Mouse (Mus musculus): ENCODE results near the gene 2510009E07Rik. TPM values are rescaled to one million over a fixed set of nuclear protein-coding genes. Genes with fewer than 3 reads are reported as not detected.

Gene 2510009E07Rik
- polyA plus RNA-seq, 1 experiment = 0.80 TPM

DNA sequence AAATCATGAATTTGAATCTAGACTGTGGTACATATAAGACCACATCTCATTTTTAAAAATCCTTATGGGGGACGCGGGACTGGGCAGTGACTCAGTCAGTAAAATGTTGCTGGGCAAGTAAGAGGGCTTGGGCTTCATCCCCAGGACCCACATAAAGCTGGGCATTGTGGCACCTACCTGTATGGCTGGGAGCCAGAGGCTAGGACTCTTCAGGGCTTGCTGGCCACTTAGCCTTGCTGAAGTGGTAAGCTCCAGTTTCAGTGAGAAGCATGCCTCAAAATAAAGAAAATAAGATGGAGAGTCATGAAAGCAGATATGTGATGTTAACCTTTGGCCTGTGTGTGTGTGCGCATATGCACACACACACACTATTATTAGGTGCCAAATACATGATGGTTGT is 33.0 kb upstream of the 2510009E07Rik start:
- H3K4me1 ChIP-seq (ENCODE audit: control insufficient read depth, insufficient read depth, low read length) = no peaks in the 10 kb centered on the region
- TF ChIP-seq CTCF (IDR thresholded peaks at IDR 0.05; ENCODE audit: control insufficient read depth, insufficient read depth, insufficient replicate concordance, low read depth, low read length) (no peak), POLR2A (IDR thresholded peaks at IDR 0.05; ENCODE audit: control insufficient read depth, low read depth, low read length) (no peak)
- no peak overlapping the region for H3K4me3 ChIP-seq (ENCODE audit: control insufficient read depth, low read depth, low read length)
- no peaks in the 10 kb centered on the region for H3K36me3 ChIP-seq (ENCODE audit: control insufficient read depth, insufficient read depth, low read length)
- no peak overlapping the region for H3K27ac ChIP-seq (ENCODE audit: control insufficient read depth, insufficient read depth, low read depth, low read length)
- H3K27me3 ChIP-seq (ENCODE audit: control insufficient read depth, insufficient read depth, low read length) = no peaks in the 10 kb centered on the region

DNA sequence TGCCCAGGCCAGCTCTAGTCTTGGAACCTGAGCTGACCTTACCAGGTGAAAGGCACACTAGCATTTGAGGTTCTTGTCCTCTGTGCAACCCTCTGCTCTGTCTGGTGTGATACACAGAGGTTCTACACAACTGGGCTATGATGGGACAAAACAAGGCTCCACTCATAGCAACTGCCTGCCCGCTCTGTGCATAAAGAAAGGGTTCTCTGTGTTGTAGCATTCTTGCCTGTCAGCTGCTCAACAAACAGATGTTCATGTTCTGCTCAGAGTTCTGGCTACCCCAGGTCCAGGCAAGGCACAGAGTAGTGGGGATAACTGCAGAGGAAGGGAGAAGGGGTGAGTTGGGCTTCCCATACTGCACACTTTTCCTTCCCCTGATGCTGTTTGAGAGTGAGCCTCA is 29.8 kb upstream of the 2510009E07Rik start:
- Histone ChIP-seq H3K27me3 (ENCODE audit: control insufficient read depth, insufficient read depth, low read length) (no peaks in the 10 kb centered on the region), H3K27ac (ENCODE audit: control insufficient read depth, insufficient read depth, low read depth, low read length) (no peak overlapping the region), H3K4me1 (ENCODE audit: control insufficient read depth, insufficient read depth, low read length) (no peaks in the 10 kb centered on the region), H3K4me3 (ENCODE audit: control insufficient read depth, low read depth, low read length) (no peak overlapping the region), H3K36me3 (ENCODE audit: control insufficient read depth, insufficient read depth, low read length) (no peaks in the 10 kb centered on the region)
- no peak for TF ChIP-seq CTCF (IDR thresholded peaks at IDR 0.05; ENCODE audit: control insufficient read depth, insufficient read depth, insufficient replicate concordance, low read depth, low read length)
- no peak for TF ChIP-seq POLR2A (IDR thresholded peaks at IDR 0.05; ENCODE audit: control insufficient read depth, low read depth, low read length)

DNA sequence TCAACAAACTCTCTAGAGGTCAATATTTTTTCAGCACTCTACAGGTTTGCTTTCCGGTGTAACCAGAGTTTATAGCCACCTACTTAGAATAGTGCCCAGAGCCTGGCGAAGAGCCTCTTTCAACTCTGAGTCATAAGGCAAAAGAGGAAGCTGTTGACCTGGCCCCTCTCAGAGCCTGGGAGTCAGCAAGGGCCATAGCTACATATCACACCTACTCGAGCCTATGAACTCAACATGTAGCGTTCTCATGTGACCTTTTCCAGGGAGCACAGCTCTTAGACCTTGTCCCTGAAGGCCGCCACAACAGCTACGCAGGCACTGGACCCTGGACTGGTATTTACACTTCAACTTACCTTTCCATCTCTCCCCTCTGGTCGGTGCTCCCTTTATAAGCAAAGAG is 25.3 kb upstream of the 2510009E07Rik start:
- Histone ChIP-seq H3K27ac (ENCODE audit: control insufficient read depth, insufficient read depth, low read depth, low read length) (no peak overlapping the region), H3K36me3 (ENCODE audit: control insufficient read depth, insufficient read depth, low read length) (no peaks in the 10 kb centered on the region), H3K4me1 (ENCODE audit: control insufficient read depth, insufficient read depth, low read length) (no peaks in the 10 kb centered on the region), H3K4me3 (ENCODE audit: control insufficient read depth, low read depth, low read length) (no peak overlapping the region), H3K27me3 (ENCODE audit: control insufficient read depth, insufficient read depth, low read length) (no peaks in the 10 kb centered on the region)
- TF ChIP-seq CTCF (IDR thresholded peaks at IDR 0.05; ENCODE audit: control insufficient read depth, insufficient read depth, insufficient replicate concordance, low read depth, low read length) = no peak
- no peak for TF ChIP-seq POLR2A (IDR thresholded peaks at IDR 0.05; ENCODE audit: control insufficient read depth, low read depth, low read length)

DNA sequence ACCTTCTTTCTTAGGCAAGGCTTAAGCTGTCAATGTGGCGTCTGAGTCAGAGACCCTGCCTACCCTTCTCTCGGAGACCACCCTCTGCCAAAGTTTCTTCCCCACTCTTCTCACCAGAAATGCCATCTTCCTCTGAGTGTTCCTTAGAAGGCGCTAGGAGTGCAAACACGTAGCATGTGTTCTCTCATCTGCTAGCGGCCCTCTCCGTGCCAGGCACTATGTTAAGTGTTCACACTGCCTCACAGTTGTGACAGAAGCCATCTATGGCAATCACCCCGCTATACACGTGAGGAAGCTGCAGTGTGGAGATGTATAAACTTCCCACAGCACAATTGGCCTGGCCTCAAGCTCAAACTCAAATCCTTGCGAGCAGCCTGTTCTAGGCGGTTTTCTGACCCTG is 20.1 kb upstream of the 2510009E07Rik start:
- Histone ChIP-seq H3K27ac (ENCODE audit: control insufficient read depth, insufficient read depth, low read depth, low read length) (no peak overlapping the region), H3K4me3 (ENCODE audit: control insufficient read depth, low read depth, low read length) (no peak overlapping the region)

DNA sequence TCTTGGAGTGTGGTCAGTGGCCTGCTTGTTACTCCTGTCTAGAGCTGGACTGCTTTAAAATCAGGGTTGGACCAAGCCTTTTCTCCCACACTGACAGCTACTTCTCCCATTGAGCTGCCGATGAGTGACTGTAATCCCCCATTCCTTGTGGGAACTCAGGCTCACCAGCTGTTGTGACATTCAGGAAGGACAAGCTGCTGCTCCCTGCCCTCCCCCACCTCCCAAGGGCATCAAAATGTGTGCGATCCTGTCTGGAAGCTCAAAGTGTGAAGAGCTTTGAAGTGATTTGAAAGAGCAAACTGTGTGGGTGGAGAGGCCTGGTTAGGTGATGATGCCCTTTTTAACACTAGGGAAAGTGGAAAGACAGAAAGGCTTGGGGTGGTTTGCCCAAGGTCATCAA is 15.9 kb upstream of the 2510009E07Rik start:
- H3K27ac ChIP-seq (ENCODE audit: control insufficient read depth, insufficient read depth, low read depth, low read length) = no peak overlapping the region

More for the DNA sequence above, 20.1 kb upstream of the 2510009E07Rik start:
- no peaks in the 10 kb centered on the region for H3K27me3 ChIP-seq (ENCODE audit: control insufficient read depth, insufficient read depth, low read length)
- no peaks in the 10 kb centered on the region for H3K4me1 ChIP-seq (ENCODE audit: control insufficient read depth, insufficient read depth, low read length)
- no peaks in the 10 kb centered on the region for H3K36me3 ChIP-seq (ENCODE audit: control insufficient read depth, insufficient read depth, low read length)
- TF ChIP-seq POLR2A (IDR thresholded peaks at IDR 0.05; ENCODE audit: control insufficient read depth, low read depth, low read length) (no peak), CTCF (IDR thresholded peaks at IDR 0.05; ENCODE audit: control insufficient read depth, insufficient read depth, insufficient replicate concordance, low read depth, low read length) (no peak)

DNA sequence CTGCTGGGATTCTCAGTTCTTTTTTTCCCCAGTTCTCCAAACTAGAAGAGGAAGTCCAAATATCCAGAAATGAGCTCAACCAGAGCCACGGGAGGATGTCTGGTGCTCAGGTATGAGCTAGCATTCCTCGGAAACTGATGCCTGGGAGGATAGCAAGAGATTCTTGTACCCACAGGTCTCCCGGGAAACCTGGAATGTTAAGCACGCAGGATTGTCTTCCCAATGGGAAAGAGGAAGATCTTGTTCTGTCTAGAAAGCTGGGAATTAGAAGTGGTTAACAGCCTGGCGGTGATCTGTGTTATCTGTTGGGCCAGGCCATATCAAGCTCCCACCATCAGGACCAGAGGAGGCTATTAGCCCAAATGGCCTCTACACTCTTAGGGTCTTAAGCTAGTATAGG is 10.2 kb upstream of the 2510009E07Rik start:
- Histone ChIP-seq H3K4me1 (ENCODE audit: control insufficient read depth, insufficient read depth, low read length) (peaks cover 2% of the 10 kb centered on the region; the same call in 1 of the 2 replicates), H3K27ac (ENCODE audit: control insufficient read depth, insufficient read depth, low read depth, low read length) (no peak overlapping the region)
- no peak for TF ChIP-seq POLR2A (IDR thresholded peaks at IDR 0.05; ENCODE audit: control insufficient read depth, low read depth, low read length)
- TF ChIP-seq CTCF (IDR thresholded peaks at IDR 0.05; ENCODE audit: control insufficient read depth, insufficient read depth, insufficient replicate concordance, low read depth, low read length) = no peak

More for the DNA sequence above, 15.9 kb upstream of the 2510009E07Rik start:
- Histone ChIP-seq H3K27me3 (ENCODE audit: control insufficient read depth, insufficient read depth, low read length) (no peaks in the 10 kb centered on the region), H3K4me3 (ENCODE audit: control insufficient read depth, low read depth, low read length) (no peak overlapping the region), H3K4me1 (ENCODE audit: control insufficient read depth, insufficient read depth, low read length) (no peaks in the 10 kb centered on the region), H3K36me3 (ENCODE audit: control insufficient read depth, insufficient read depth, low read length) (no peaks in the 10 kb centered on the region)
- TF ChIP-seq POLR2A (IDR thresholded peaks at IDR 0.05; ENCODE audit: control insufficient read depth, low read depth, low read length) (no peak), CTCF (IDR thresholded peaks at IDR 0.05; ENCODE audit: control insufficient read depth, insufficient read depth, insufficient replicate concordance, low read depth, low read length) (no peak)

DNA sequence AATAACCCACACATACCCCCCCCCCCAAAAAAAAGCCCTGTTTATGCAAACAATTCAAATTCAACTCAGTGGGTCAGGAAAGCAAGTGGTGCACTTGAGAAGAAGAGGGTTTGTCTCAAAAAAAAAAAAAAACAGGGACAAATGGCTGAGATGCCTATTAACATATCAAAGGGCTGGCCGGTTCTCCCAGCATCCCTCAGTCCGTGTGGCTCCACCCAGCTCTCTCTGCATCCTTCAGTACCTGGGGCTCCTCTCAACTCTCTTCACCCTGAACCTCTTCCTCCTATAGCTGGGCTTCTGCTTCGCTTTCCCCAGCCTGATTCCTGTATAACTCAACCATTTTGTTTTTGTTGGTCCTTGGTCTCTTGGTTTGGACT is 7.8 kb upstream of the 2510009E07Rik start:
- Histone ChIP-seq H3K27ac (ENCODE audit: control insufficient read depth, insufficient read depth, low read depth, low read length) (no peak overlapping the region), H3K27me3 (ENCODE audit: control insufficient read depth, insufficient read depth, low read length) (no peaks in the 10 kb centered on the region), H3K36me3 (ENCODE audit: control insufficient read depth, insufficient read depth, low read length) (no peaks in the 10 kb centered on the region), H3K4me3 (ENCODE audit: control insufficient read depth, low read depth, low read length) (no peak overlapping the region), H3K4me1 (ENCODE audit: control insufficient read depth, insufficient read depth, low read length) (peaks cover 2% of the 10 kb centered on the region; the same call in 1 of the 2 replicates)
- TF ChIP-seq CTCF (IDR thresholded peaks at IDR 0.05; ENCODE audit: control insufficient read depth, insufficient read depth, insufficient replicate concordance, low read depth, low read length) = no peak
- no peak for TF ChIP-seq POLR2A (IDR thresholded peaks at IDR 0.05; ENCODE audit: control insufficient read depth, low read depth, low read length)

More for the DNA sequence above, 10.2 kb upstream of the 2510009E07Rik start:
- Histone ChIP-seq H3K27me3 (ENCODE audit: control insufficient read depth, insufficient read depth, low read length) (no peaks in the 10 kb centered on the region), H3K4me3 (ENCODE audit: control insufficient read depth, low read depth, low read length) (no peak overlapping the region), H3K36me3 (ENCODE audit: control insufficient read depth, insufficient read depth, low read length) (no peaks in the 10 kb centered on the region)

Measured in testis, adult 2 months (tissue).